Mouse (Mus musculus) liver, embryonic 11.5 days (tissue): ENCODE data around the gene B230104I21Rik. TPM values are rescaled to one million over a fixed set of nuclear protein-coding genes. Genes with fewer than 3 reads are reported as not detected.

Experiments used
- ATAC-seq: fragments of 200-750 bp; cut with Nextera tagmentation; replicated peaks from 2 replicates; pipeline ENCODE4 v1.8.0; 2017; ENCODE audit warnings: moderate number of reproducible peaks, mild to moderate bottlenecking, moderate TSS enrichment, moderate library complexity; ENCODE audit not compliant: low FRiP score
- DNase-seq: peaks from one replicate; pipeline ENCODE4 v3.0.0-alpha.2; 2017; ENCODE audit warnings: low spot score
- H3K27ac ChIP-seq: fragments of 300-500 bp; sonication (generic); 2 replicates; pipeline ENCODE4 v1.5.1; 2014; ENCODE audit warnings: mild to moderate bottlenecking, low read depth, low read length, control low read depth
- H3K27me3 ChIP-seq: fragments of 300-500 bp; sonication (generic); replicated peaks from 2 replicates; pipeline ENCODE4 v1.6.1; 2014; ENCODE audit warnings: low read length, mixed read lengths; ENCODE audit not compliant: control insufficient read depth, insufficient read depth
- H3K36me3 ChIP-seq: fragments of 300-500 bp; sonication (generic); 2 replicates; pipeline ENCODE4 v1.6.1; 2014; ENCODE audit warnings: mild to moderate bottlenecking, low read length, moderate library complexity, mixed read lengths; ENCODE audit not compliant: control insufficient read depth, insufficient read depth
- H3K4me1 ChIP-seq: fragments of 300-500 bp; sonication (generic); replicated peaks from 2 replicates; pipeline ENCODE4 v1.6.1; 2014; ENCODE audit warnings: low read length, mixed read lengths; ENCODE audit not compliant: control insufficient read depth, insufficient read depth
- H3K4me2 ChIP-seq: fragments of 300-500 bp; sonication (generic); 2 replicates; pipeline ENCODE4 v1.6.1; 2014; ENCODE audit warnings: mild to moderate bottlenecking, control low read depth, moderate library complexity
- H3K4me3 ChIP-seq: fragments of 300-500 bp; sonication (generic); 2 replicates; pipeline ENCODE4 v1.5.1; 2014; ENCODE audit warnings: low read depth, low read length, control low read depth
- H3K9ac ChIP-seq: fragments of 300-500 bp; sonication (generic); 2 replicates; pipeline ENCODE4 v1.6.1; 2014; ENCODE audit warnings: low read depth, low read length, control low read depth
- H3K9me3 ChIP-seq: fragments of 300-500 bp; sonication (generic); 2 replicates; pipeline ENCODE4 v1.6.1; 2016; ENCODE audit warnings: low read length, inconsistent platforms, mixed read lengths; ENCODE audit not compliant: control insufficient read depth
- WGBS: fragments of 180-500 bp; shearing (Covaris S2); extraction: QIAGEN DNeasy Blood & Tissue Kit; methylation state at CpG from one replicate; pipeline ENCODE4 v1.1.7; 2014; 5-methylcytosine and 5-hydroxymethylcytosine counted together
- polyA plus RNA-seq: library from polyadenylated mRNA; unstranded; fragments of >200 nt; fragmentation: Nextera tagmentation; extraction: Ambion mirVana; gene quantifications from 2 replicates; pipeline ENCODE4 v1.2.1, GENCODE M21; 2014

B230104I21Rik gene
- polyA plus RNA-seq, 1 experiment from 2014 or later = not detected

DNA sequence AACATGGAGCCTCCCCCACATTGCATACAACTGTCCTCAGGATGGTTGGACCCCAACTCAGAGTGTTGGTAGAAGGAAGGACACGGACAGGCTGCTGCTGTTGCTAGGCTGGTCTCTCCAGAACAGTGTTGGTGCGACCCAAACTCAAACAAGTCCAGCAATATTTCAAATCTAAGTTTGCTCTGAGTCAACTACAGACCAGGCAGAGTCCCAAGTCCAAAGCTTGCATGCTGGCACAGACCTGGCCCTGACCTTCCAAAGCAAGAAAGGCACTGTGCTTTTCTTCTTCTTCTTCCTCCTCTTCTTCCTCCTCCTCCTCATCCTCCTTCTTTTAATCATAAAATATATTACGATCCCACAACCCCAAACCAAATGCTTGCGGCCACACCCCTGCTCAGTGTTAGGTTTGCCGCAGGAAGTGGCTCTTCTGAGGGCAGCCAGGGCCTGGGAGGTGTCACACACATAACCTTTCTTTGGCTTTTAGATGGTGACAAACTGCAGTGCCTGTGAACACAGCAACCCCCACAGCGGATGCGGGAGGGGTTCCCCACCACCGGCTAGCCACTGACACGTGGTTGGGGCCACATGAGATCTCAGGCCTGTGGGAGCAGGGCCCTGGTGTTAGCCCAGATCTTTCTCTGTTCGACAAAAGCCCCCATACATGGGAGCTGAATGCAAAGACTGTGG, 40.2 kb downstream of the B230104I21Rik start:
- H3K4me3 ChIP-seq = no peak overlapping the region

DNA sequence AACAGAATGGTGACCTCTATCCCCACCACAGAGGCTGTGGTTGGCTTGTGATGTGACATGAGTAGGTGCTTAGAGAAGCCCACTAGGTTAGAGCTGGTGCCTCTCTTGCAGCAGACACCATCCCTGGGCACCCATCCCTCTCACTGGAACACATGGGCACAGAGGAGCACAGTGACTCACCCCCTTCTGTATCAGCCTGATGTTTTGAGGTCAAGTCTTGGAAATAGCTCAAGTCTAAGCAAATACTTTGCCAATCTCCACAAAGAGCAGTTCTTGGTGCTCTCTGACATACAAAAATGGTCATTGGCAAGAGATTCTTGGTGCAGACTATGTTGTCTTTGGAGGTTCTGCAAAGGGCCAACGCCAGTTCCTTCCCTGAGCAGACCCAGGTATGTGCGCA, 42.9 kb downstream of the B230104I21Rik start:
- no peak for DNase-seq
- WGBS = 85% methylated on average over 2 of the region's 2 CpGs
- no peak overlapping the region for H3K27ac ChIP-seq
- no peaks in the 10 kb centered on the region for H3K4me1 ChIP-seq
- H3K4me3 ChIP-seq = no peak overlapping the region
- no peaks in the 10 kb centered on the region for H3K27me3 ChIP-seq
- no peaks in the 10 kb centered on the region for H3K36me3 ChIP-seq
- no peak overlapping the region for H3K4me2 ChIP-seq
- no peak for ATAC-seq
- no peak overlapping the region for H3K9ac ChIP-seq
- no peaks in the 10 kb centered on the region for H3K9me3 ChIP-seq

More for the DNA sequence above, 40.2 kb downstream of the B230104I21Rik start:
- Histone ChIP-seq H3K4me2 (no peak overlapping the region), H3K27me3 (no peaks in the 10 kb centered on the region), H3K27ac (no peak overlapping the region), H3K9me3 (no peaks in the 10 kb centered on the region), H3K9ac (no peak overlapping the region), H3K4me1 (no peaks in the 10 kb centered on the region), H3K36me3 (no peaks in the 10 kb centered on the region)
- ATAC-seq (no peak), DNase-seq (no peak)
- 72% methylated on average over 10 of the region's 10 CpGs for WGBS

DNA sequence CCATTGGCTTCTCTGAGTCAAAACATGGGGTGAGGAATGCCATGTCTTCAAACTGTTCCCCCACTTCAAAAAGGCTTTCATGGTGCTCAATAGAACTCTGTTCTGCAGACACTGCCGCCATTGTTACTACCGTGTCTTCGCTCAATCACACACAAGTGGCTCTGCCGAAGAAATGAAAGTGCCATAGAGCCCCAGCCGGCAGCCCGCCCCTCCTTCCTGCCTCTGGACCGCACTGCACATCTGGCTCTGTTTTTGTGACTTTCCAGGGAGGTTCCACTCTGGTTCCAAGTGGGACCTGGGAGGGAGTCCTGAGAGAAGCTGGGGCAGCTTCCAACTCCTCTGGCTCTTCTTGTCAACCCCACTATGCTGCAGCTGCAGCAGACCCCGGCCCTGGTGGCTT, 49.3 kb downstream of the B230104I21Rik start:
- no peaks in the 10 kb centered on the region for H3K9me3 ChIP-seq
- H3K4me3 ChIP-seq = no peak overlapping the region
- peaks cover under 1% of the 10 kb centered on the region; the same call in 1 of the 2 replicates for H3K27me3 ChIP-seq
- WGBS = 83% methylated on average over 8 of the region's 8 CpGs
- H3K27ac ChIP-seq = no peak overlapping the region
- H3K36me3 ChIP-seq = no peaks in the 10 kb centered on the region
- no peaks in the 10 kb centered on the region for H3K4me1 ChIP-seq
- H3K4me2 ChIP-seq = no peak overlapping the region
- DNase-seq (no peak), ATAC-seq (no peak)
- no peak overlapping the region for H3K9ac ChIP-seq

DNA sequence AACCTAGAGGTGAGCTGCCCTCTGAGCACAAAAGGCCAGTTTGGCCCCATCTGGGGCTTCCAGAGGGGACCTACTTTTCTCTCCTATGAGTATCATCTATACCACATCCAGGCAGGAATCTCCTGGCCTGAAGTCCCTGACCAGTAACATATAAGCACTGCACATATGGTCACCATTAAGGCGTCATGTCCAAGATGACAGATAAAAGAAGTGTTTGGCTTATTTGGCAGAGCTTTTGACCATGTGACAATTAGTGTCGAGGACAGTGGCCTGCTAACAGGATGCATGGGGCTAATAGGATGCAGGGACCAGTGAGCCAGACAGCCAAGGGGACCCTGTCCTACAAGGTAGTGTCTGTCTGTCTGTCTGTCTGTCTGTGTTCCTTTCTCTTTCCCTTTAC, 50.0 kb downstream of the B230104I21Rik start:
- H3K36me3 ChIP-seq = no peaks in the 10 kb centered on the region
- no peak overlapping the region for H3K27ac ChIP-seq
- H3K27me3 ChIP-seq = peaks cover 5% of the 10 kb centered on the region; the same call in 1 of the 2 replicates
- DNase-seq = no peak
- no peak overlapping the region for H3K4me2 ChIP-seq
- H3K9me3 ChIP-seq = no peaks in the 10 kb centered on the region
- H3K4me1 ChIP-seq = peaks cover 5% of the 10 kb centered on the region; the same call in 1 of the 2 replicates
- no peak overlapping the region for H3K9ac ChIP-seq
- ATAC-seq = no peak
- 61% methylated on average over 2 of the region's 2 CpGs for WGBS
- H3K4me3 ChIP-seq = no peak overlapping the region

DNA sequence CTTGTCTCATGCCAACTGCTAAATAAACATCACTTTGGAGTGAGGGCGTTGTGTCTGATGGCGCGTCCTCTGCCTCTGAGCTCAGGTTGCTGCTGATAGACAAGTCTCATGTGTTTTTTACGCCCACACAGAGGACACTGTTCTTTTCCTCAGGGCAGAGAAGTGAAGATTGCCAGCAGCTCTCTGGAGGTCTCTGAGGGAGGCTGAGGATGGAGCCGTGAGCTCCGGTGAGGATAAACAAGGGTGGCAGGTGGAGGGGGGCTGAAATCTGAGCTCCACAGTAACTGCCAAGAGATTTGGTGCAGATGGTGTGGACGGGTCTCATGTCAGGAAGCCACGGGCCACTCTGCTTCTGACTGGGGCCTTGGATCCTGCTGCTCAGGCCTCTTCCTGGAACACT, 50.9 kb downstream of the B230104I21Rik start:
- Histone ChIP-seq H3K4me3 (no peak overlapping the region), H3K27ac (no peak overlapping the region), H3K36me3 (no peaks in the 10 kb centered on the region), H3K4me1 (peaks cover 7% of the 10 kb centered on the region; the same call in 1 of the 2 replicates), H3K9ac (no peak overlapping the region), H3K4me2 (no peak overlapping the region), H3K9me3 (no peaks in the 10 kb centered on the region), H3K27me3 (peaks cover 5% of the 10 kb centered on the region; the same call in 1 of the 2 replicates)
- DNase-seq = no peak
- no peak for ATAC-seq
- WGBS = 48% methylated on average over 8 of the region's 8 CpGs

DNA sequence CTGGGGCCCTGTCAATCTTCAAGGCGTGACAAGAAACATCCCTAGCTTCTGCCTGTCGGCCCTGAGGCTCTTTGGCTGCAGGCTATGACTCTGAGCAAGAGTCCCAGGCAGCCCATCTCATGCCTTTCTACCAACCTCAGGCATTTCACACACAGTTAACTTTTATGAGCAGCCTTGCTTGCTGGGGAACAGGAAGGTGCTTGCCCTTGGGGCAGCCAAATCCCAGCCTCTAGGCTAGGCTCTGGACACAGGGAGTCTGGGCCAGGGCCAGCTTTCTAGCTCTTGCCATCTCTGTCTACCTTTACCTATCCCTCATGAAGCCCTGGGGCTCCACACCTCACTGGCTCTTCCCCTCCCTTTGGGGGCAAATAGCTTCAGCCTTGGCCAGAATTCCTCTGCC, 53.7 kb downstream of the B230104I21Rik start:
- H3K36me3 ChIP-seq = no peaks in the 10 kb centered on the region
- peaks cover 21% of the 10 kb centered on the region for H3K4me1 ChIP-seq
- peaks cover 7% of the 10 kb centered on the region for H3K27me3 ChIP-seq
- no peak overlapping the region for H3K9ac ChIP-seq
- no peak overlapping the region for H3K27ac ChIP-seq
- H3K9me3 ChIP-seq = no peaks in the 10 kb centered on the region
- H3K4me3 ChIP-seq = no peak overlapping the region
- WGBS = 83% methylated on average over 2 of the region's 2 CpGs
- H3K4me2 ChIP-seq = no peak overlapping the region
- no peak for DNase-seq
- no peak for ATAC-seq

DNA sequence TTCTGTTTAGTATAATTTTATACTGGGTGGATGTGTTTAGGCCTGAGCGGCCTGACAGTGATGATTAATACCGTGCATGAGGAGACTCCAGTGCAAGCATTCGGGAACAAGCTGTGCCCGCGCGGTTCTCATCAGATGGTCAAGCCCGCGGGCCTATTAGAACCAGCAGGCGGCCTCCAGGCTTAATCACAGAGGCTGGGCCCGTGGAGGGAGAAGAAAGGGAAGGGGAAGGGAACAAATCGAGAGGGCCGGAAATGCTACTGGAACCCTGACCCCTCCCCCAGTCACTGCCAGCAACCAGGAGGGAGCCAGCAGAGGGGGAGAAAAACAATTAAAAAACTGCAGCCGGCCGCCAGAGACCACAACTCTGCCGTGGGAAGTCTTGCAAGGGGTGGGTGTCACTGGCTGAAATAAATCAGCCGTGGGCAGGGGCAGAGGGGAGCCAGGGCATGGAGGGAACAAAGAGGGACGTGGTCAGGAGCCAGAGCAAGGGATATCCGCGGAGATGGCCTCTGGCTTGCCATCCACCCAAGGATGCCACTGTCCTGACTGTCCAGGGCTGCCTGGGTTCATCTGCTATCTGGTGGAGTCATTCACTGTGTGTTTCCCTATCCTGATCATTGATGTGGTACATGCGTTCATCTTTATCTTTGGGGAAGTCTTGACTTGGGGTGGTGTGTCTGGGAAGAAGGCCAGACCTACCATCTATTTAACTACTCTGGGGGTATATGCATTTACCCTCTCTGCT, 54.6 kb downstream of the B230104I21Rik start:
- DNase-seq (no peak), ATAC-seq (no peak; the same call in 1 of the 2 replicates)
- peaks cover 7% of the 10 kb centered on the region for H3K27me3 ChIP-seq
- H3K4me2 ChIP-seq = no peak overlapping the region
- no peaks in the 10 kb centered on the region for H3K36me3 ChIP-seq
- H3K9me3 ChIP-seq = no peaks in the 10 kb centered on the region
- H3K9ac ChIP-seq = no peak overlapping the region
- no peak overlapping the region for H3K4me3 ChIP-seq
- WGBS = 15% methylated on average over 20 of the region's 20 CpGs
- H3K27ac ChIP-seq = peak overlapping the region; percentile 19; the same call in 1 of the 2 replicates
- H3K4me1 ChIP-seq = peaks cover 21% of the 10 kb centered on the region

DNA sequence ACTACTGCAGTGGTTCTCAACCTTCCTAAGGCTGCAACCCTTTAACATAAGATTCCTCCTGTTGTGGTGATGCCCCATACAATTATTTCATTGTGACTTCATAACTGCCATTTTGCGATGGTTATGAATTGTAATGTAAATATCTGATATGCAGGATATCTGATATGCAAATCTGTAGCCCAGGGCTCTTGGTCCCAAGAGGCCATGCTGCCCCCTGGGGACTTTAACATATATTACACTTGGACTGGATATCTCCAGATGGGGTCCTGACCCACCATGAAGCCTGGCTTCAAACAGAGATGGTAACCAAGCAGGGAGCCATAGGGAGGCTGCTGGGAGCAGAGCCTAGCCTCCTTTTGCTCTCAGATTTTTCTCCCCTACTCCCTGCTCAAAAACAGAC, 56.7 kb downstream of the B230104I21Rik start:
- Histone ChIP-seq H3K9ac (no peak overlapping the region), H3K27ac (no peak overlapping the region), H3K4me1 (peaks cover 21% of the 10 kb centered on the region), H3K36me3 (no peaks in the 10 kb centered on the region), H3K27me3 (peaks cover 7% of the 10 kb centered on the region), H3K9me3 (no peaks in the 10 kb centered on the region), H3K4me3 (no peak overlapping the region), H3K4me2 (no peak overlapping the region)
- ATAC-seq (no peak), DNase-seq (no peak)
- WGBS = 53% methylated on average over 1 of the region's 1 CpGs
